Mouse (Mus musculus) embryonic facial prominence, embryonic 15.5 days (tissue): ENCODE measurements at regions not wholly inside any gene's neighbourhood (a gene's known extent, or its start where the extent isn't known, plus 50 kb on each side); places are given as distances from the start of the nearest gene placed in this dataset.

Experiments
- ATAC-seq: fragments of 200-750 bp; cut with Nextera tagmentation; 2 replicates; pipeline ENCODE4 v1.8.0; 2017; ENCODE audit warnings: low read depth, moderate TSS enrichment; ENCODE audit not compliant: insufficient number of reproducible peaks, low FRiP score, low TSS enrichment
- H3K27ac ChIP-seq: fragments of 300-500 bp; sonication (generic); replicated peaks from 2 replicates; pipeline ENCODE4 v1.5.1; 2015; ENCODE audit warnings: mild to moderate bottlenecking, inconsistent platforms
- H3K27me3 ChIP-seq: fragments of 300-500 bp; sonication (generic); 2 replicates; pipeline ENCODE4 v1.6.1; 2015; ENCODE audit warnings: inconsistent platforms
- H3K36me3 ChIP-seq: fragments of 300-500 bp; sonication (generic); 2 replicates; pipeline ENCODE4 v1.6.1; 2015; ENCODE audit warnings: mild to moderate bottlenecking, inconsistent platforms
- H3K4me1 ChIP-seq: fragments of 300-500 bp; sonication (generic); 2 replicates; pipeline ENCODE4 v1.6.1; 2015; ENCODE audit warnings: inconsistent platforms
- H3K4me2 ChIP-seq: fragments of 300-500 bp; sonication (generic); replicated peaks from 2 replicates; pipeline ENCODE4 v1.6.1; 2015; ENCODE audit warnings: mild to moderate bottlenecking, inconsistent platforms
- H3K4me3 ChIP-seq: fragments of 300-500 bp; sonication (generic); replicated peaks from 2 replicates; pipeline ENCODE4 v1.5.1; 2015; ENCODE audit warnings: mild to moderate bottlenecking, inconsistent platforms
- H3K9ac ChIP-seq: fragments of 300-500 bp; sonication (generic); 2 replicates; pipeline ENCODE4 v1.6.1; 2015; ENCODE audit warnings: inconsistent platforms
- H3K9me3 ChIP-seq: fragments of 300-500 bp; sonication (generic); replicated peaks from 2 replicates; pipeline ENCODE4 v1.6.1; 2016; ENCODE audit warnings: inconsistent platforms
- WGBS: fragments of 180-500 bp; shearing (Covaris S2); methylation state at CpG from one replicate; pipeline ENCODE4 v1.1.7; 2015; 5-methylcytosine and 5-hydroxymethylcytosine counted together

DNA sequence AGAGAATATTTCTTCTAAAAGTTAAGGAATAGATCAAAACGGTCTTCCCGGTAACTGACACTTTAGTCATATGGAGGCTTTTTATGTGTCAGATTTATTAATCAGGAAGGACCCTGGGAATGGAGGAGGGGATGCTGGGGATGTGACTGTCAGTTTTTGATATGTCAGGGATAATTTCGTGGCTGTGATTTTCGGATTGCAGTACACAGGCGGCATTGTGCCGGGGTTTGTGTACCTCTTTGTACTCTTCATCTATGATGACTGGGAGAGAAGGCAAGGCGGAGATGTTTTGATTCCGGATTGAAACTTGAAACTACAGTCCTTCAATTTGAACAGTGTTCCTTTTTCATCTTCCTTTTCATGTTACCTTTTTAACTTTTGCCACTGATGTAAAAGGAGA lies 344.2 kb downstream of the Mdfic start:
- no peaks in the 10 kb centered on the region for H3K27me3 ChIP-seq
- no peak for ATAC-seq
- no peaks in the 10 kb centered on the region for H3K4me1 ChIP-seq
- no peak overlapping the region for H3K9ac ChIP-seq
- no peaks in the 10 kb centered on the region for H3K36me3 ChIP-seq
- 38% methylated on average over 8 of the region's 8 CpGs for WGBS
- H3K27ac ChIP-seq = no peak overlapping the region
- no peak overlapping the region for H3K4me2 ChIP-seq
- H3K4me3 ChIP-seq = no peak overlapping the region
- H3K9me3 ChIP-seq = no peaks in the 10 kb centered on the region

- H3K27me3 ChIP-seq = no peaks in the 10 kb centered on the region
- WGBS = 57% methylated on average over 5 of the region's 5 CpGs
- no peak overlapping the region for H3K4me3 ChIP-seq
- H3K4me1 ChIP-seq = no peaks in the 10 kb centered on the region
- no peak overlapping the region for H3K9ac ChIP-seq
- H3K27ac ChIP-seq = no peak overlapping the region
- no peaks in the 10 kb centered on the region for H3K9me3 ChIP-seq
- ATAC-seq = no peak
- no peak overlapping the region for H3K4me2 ChIP-seq
- H3K36me3 ChIP-seq = no peaks in the 10 kb centered on the region
Observed at GRCm38 (mm10) chr6:16065121-16065520, 344.7 kb downstream of the Mdfic start.

GRCm38 (mm10) chr6:16076266-16076665 lies 355.8 kb downstream of the Mdfic start:
- Histone ChIP-seq H3K9ac (no peak overlapping the region), H3K9me3 (no peaks in the 10 kb centered on the region), H3K27ac (no peak overlapping the region), H3K4me3 (no peak overlapping the region), H3K36me3 (no peaks in the 10 kb centered on the region), H3K4me2 (no peak overlapping the region), H3K4me1 (no peaks in the 10 kb centered on the region), H3K27me3 (no peaks in the 10 kb centered on the region)
- WGBS = 88% methylated on average over 2 of the region's 2 CpGs
- no peak for ATAC-seq

- Histone ChIP-seq H3K9me3 (no peaks in the 10 kb centered on the region), H3K9ac (no peak overlapping the region), H3K27ac (no peak overlapping the region), H3K4me3 (no peak overlapping the region), H3K4me2 (no peak overlapping the region), H3K4me1 (no peaks in the 10 kb centered on the region), H3K36me3 (no peaks in the 10 kb centered on the region), H3K27me3 (no peaks in the 10 kb centered on the region)
- no peak for ATAC-seq
- WGBS = 43% methylated on average over 4 of the region's 4 CpGs
Observed at GRCm38 (mm10) chr6:16077195-16077810, 356.8 kb downstream of the Mdfic start.

DNA sequence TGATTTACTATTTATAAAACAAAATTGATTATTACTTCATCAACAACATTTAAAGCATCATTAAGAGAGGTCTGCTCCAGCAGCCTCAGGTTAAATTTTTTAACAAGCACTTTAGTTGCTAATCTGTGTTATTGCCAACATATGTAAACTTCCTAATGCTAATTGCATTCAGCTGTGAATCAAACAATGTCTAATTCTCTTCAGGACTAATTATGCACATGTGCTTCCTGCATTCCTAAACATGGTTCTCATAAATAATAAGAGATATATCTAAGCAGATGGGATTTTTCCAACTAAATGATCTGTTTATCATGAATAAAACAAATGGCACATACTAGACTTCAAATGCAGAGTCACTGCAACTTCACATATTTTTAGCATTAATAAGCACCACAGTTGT lies 357.5 kb downstream of the Mdfic start:
- no peak overlapping the region for H3K4me2 ChIP-seq
- no peak overlapping the region for H3K27ac ChIP-seq
- no peak overlapping the region for H3K9ac ChIP-seq
- ATAC-seq = no peak
- no peaks in the 10 kb centered on the region for H3K36me3 ChIP-seq
- no peaks in the 10 kb centered on the region for H3K4me1 ChIP-seq
- H3K9me3 ChIP-seq = no peaks in the 10 kb centered on the region
- H3K27me3 ChIP-seq = no peaks in the 10 kb centered on the region
- H3K4me3 ChIP-seq = no peak overlapping the region

DNA sequence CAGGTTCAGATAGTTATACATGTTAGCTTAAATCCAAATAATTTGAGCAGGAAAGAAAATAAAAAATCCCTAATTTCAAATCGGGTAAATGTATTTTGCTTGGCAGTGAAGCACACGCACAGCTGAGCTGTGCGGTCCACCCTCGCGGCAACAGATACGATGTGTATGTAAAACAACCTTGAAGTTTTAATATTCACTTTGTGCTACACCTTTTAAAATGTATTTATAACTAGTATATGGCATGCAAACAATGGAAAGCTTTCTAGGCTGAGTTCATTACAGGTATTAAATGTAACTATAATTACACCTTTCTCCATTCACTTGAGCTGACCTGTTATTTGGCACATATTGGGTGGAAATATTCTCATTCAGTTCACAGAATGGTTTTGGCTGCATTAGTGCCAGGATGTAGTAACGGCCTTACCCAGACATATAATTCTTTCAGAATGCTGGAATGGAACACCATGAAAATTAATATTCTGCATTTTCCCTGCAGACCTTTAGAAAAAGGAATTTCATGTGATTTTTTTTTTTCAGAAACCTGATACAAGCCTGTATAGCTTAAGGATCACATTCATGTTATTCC lies 366.6 kb downstream of the Mdfic start:
- no peaks in the 10 kb centered on the region for H3K36me3 ChIP-seq
- no peaks in the 10 kb centered on the region for H3K27me3 ChIP-seq
- H3K9ac ChIP-seq = no peak overlapping the region
- 77% methylated on average over 7 of the region's 7 CpGs for WGBS
- ATAC-seq = no peak
- H3K9me3 ChIP-seq = no peaks in the 10 kb centered on the region
- H3K4me1 ChIP-seq = no peaks in the 10 kb centered on the region
- H3K4me3 ChIP-seq = no peak overlapping the region
- H3K4me2 ChIP-seq = no peak overlapping the region
- H3K27ac ChIP-seq = no peak overlapping the region

- Histone ChIP-seq H3K27me3 (no peaks in the 10 kb centered on the region), H3K4me1 (no peaks in the 10 kb centered on the region)
Observed at GRCm38 (mm10) chr6:16098761-16099160, 378.3 kb downstream of the Mdfic start.

DNA sequence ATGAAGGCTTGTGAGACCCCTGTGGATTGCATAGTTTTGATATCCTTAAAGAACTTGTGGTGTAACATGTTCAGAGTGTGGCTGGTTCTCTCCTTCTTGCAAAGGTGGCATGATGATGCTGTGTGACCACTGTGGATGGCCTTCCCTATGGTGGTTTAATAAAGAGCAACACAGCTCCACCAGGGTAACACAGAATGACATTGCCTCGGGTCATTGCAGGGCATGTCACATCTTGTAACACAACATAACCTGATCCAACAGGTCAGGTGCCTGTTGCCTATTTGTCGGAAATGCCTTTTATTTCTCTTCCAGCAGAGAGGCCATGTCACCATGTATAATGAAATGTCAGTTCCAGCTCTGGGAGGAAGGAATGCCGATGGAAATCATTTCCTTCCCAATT lies 420.5 kb downstream of the Mdfic start:
- 23% methylated on average over 3 of the region's 3 CpGs for WGBS
- Histone ChIP-seq H3K4me2 (no peak overlapping the region), H3K4me1 (no peaks in the 10 kb centered on the region), H3K9ac (no peak overlapping the region), H3K9me3 (no peaks in the 10 kb centered on the region), H3K36me3 (no peaks in the 10 kb centered on the region), H3K27me3 (no peaks in the 10 kb centered on the region), H3K27ac (no peak overlapping the region), H3K4me3 (no peak overlapping the region)
- no peak for ATAC-seq

More at GRCm38 (mm10) chr6:16098761-16099160, 378.3 kb downstream of the Mdfic start:
- no peaks in the 10 kb centered on the region for H3K36me3 ChIP-seq
- no peak overlapping the region for H3K9ac ChIP-seq
- H3K27ac ChIP-seq = no peak overlapping the region
- no peaks in the 10 kb centered on the region for H3K9me3 ChIP-seq
- no peak for ATAC-seq
- no peak overlapping the region for H3K4me3 ChIP-seq
- H3K4me2 ChIP-seq = no peak overlapping the region

DNA sequence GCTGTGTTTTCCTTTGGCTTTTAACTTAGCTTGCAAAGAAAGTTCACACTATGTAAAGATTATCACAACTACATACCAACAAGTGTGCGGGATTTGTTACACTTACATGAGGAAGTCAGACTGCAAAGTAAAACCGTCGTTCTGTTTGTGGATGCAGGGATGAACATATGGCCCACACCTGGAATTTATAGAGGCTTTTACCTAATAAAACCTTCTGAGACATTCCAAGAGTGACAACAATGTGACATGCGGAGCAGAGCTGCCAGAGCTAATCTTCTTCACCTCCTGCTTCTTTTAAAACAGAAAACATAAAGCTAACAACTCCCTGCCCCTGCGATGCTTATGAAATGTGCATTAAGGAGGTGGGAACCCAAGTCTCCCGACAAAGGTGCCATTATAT lies 424.1 kb downstream of the Mdfic start:
- no peaks in the 10 kb centered on the region for H3K9me3 ChIP-seq
- no peak overlapping the region for H3K9ac ChIP-seq
- ATAC-seq = no peak
- no peak overlapping the region for H3K4me3 ChIP-seq
- no peak overlapping the region for H3K27ac ChIP-seq
- WGBS = 24% methylated on average over 6 of the region's 6 CpGs
- no peaks in the 10 kb centered on the region for H3K36me3 ChIP-seq
- H3K4me1 ChIP-seq = no peaks in the 10 kb centered on the region
- H3K4me2 ChIP-seq = peak overlapping the region; percentile 2; the same call in 1 of the 2 replicates
- H3K27me3 ChIP-seq = no peaks in the 10 kb centered on the region

DNA sequence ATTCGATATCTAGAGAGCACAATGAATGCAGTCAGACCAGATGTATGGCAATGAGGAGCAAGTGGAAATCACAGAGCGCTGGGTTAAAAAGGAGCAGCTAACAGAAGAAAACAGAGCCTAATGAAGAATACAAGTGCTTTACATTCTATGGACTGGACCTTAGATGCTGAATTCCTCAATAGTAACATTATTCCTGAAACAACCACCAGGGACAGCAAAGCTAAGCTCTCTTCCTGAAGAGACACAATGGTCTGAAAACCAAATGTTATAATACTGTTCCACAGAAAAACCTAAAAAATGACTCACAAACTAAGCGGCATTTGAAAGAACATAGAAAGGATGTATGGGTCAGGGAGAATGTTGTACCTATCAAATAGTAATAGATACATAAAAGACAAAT lies 430.1 kb downstream of the Mdfic start:
- H3K4me3 ChIP-seq = no peak overlapping the region
- no peak overlapping the region for H3K27ac ChIP-seq
- H3K4me2 ChIP-seq = no peak overlapping the region
- no peaks in the 10 kb centered on the region for H3K36me3 ChIP-seq
- no peak overlapping the region for H3K9ac ChIP-seq
- H3K27me3 ChIP-seq = no peaks in the 10 kb centered on the region
- 62% methylated on average over 3 of the region's 3 CpGs for WGBS
- no peaks in the 10 kb centered on the region for H3K4me1 ChIP-seq
- no peak for ATAC-seq
- no peaks in the 10 kb centered on the region for H3K9me3 ChIP-seq

DNA sequence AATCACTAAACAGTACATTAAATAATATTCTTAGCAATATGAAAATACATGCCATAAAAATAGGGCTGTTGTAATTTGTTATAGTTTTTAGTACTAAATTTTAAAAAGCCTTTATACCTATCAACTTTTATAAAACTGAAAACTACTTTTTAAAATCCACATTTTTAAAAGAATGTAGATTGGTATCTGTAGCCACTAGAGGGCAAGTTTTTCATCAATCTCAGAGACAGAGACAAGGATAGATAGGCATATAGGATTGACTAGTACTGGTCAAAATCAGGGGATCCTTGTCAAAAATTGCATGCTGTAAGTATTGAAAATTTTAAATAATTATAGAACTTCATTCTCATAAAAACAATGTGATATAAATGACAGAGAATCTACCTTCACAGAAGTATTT lies 431.0 kb downstream of the Mdfic start:
- H3K9ac ChIP-seq = no peak overlapping the region
- H3K27me3 ChIP-seq = no peaks in the 10 kb centered on the region
- no peaks in the 10 kb centered on the region for H3K9me3 ChIP-seq
- no peaks in the 10 kb centered on the region for H3K36me3 ChIP-seq
- no peak overlapping the region for H3K27ac ChIP-seq
- H3K4me3 ChIP-seq = no peak overlapping the region
- no peaks in the 10 kb centered on the region for H3K4me1 ChIP-seq
- no peak overlapping the region for H3K4me2 ChIP-seq
- no peak for ATAC-seq

- no peak overlapping the region for H3K27ac ChIP-seq
- no peak overlapping the region for H3K4me3 ChIP-seq
- no peaks in the 10 kb centered on the region for H3K36me3 ChIP-seq
- no peaks in the 10 kb centered on the region for H3K9me3 ChIP-seq
- 36% methylated on average over 6 of the region's 6 CpGs for WGBS
- H3K4me1 ChIP-seq = no peaks in the 10 kb centered on the region
- no peak overlapping the region for H3K9ac ChIP-seq
- no peaks in the 10 kb centered on the region for H3K27me3 ChIP-seq
- no peak overlapping the region for H3K4me2 ChIP-seq
- ATAC-seq = no peak
Observed at GRCm38 (mm10) chr6:16152691-16153090, 432.2 kb downstream of the Mdfic start.
